Mouse (Mus musculus) WW6 (cell line): ENCODE measurements around the gene Cdk2ap2.
"Not testable (repeated sequence)": the region's sequence is repeated elsewhere in the genome, so short reads cannot be mapped to it uniquely, and the experiment has no call there.

ENCODE experiments used
- DNase-seq: peaks from one replicate; pipeline ENCODE4 v3.0.0-alpha.2; 2013; ENCODE audit warnings: low read depth, low spot score

The Cdk2ap2 gene

GRCm38 (mm10) chr19:4066877-4067276 lies 30.1 kb upstream of the Cdk2ap2 start:
- DNase-seq, result no peak

GRCm38 (mm10) chr19:4068242-4068641 lies 28.7 kb upstream of the Cdk2ap2 start:
- not testable (repeated sequence) for DNase-seq

DNA sequence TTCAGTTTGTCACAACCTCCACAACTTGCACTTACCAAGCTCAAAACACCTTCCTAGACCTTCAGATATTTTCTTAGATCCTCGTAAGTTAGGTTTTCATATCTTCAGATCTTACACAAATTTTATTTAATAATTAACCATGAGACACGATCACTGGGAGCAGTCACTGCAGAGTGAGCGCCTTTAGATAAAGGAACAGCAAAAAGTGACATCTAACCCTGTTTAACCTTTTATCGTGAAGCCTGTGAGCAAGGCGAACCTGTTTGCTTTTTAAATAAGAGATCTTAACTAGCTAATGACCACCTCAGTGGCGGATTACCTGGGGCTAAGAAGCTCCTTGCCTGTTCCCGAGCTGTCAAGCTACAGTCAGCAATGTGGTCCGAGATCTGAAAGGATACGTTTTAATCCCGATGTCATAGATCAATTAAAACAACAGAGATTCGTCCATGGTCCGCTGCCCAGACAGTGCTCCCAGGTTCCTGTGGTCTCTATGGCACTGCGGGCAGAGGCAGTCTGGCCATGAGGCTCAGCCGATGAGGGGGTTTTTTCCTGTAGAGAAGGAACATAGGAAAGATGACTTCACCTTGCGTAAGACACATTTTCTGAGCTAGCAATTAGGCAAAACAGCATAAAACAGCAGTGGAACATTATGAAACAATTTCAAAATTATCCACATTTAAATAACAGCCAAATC lies 28.1 kb upstream of the Cdk2ap2 start:
- DNase-seq, result no peak

DNA sequence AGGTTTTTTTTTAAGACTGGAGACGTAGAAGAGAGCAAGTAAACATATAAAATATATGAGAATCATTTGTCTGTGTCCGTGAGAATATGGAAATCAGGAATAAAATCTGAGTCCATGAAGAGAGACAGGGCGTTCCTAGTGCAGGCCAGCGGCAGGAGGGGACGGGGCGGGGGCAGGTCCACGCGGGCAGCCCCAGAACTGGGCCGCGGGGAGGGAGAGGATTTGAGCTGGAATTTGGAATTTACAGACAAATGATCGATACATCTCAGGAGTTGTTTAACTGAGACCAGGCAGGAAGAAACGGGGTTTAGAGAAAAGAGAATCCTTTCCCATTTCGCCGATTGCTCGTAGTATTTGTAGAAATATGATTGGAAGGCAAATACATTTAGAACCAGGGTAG lies 26.7 kb upstream of the Cdk2ap2 start:
- DNase-seq, result no peak

DNA sequence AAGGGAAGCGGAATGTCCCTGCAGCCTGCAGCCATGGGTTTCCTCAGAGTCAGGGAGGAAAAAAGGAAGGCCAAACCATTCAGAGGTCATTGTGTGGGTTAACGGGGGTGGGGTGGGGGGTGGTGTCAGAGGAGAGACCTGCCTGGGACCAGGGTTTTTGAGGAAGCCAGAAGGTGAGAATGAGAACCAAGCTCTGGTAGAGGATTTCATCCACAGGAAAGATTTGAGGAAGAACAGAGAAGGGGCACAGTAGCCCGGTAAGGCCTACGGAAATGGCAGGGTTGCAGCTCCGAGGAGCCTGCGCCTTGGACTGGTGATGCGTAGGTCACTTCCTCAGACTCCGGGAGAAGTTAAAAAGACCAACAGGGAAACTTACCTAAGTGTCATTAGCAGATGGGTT lies 26.2 kb upstream of the Cdk2ap2 start:
- no peak for DNase-seq

GRCm38 (mm10) chr19:4071406-4071805 lies 25.6 kb upstream of the Cdk2ap2 start:
- no peak for DNase-seq

- no peak for DNase-seq
Measured at GRCm38 (mm10) chr19:4072706-4073424, 24.1 kb upstream of the Cdk2ap2 start.

- no peak for DNase-seq
Measured at GRCm38 (mm10) chr19:4075531-4075930, 21.5 kb upstream of the Cdk2ap2 start.

DNA sequence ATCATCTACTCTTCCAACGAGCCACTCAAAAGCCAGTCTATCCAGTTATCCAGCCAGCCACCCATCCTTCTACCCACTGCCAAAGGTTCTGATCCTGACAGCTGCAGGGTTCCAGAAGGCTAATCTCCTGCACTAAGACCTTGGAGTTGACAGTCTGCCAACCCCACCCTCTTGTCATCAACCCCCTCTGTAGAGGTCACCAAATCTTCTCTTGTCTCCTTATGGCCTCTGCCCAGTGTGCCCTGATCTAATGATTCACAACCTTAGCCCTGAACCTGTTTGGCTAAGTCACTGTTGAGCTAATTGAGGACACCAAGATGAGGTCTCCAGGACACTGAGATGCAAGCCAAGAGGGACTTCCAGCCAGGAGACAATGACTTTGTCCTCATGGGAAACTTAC lies 17.4 kb upstream of the Cdk2ap2 start:
- no peak for DNase-seq

GRCm38 (mm10) chr19:4080511-4081009 lies 16.4 kb upstream of the Cdk2ap2 start:
- DNase-seq, result no peak

GRCm38 (mm10) chr19:4081394-4081793 lies 15.6 kb upstream of the Cdk2ap2 start, which contains the start of gene Cabp2:
TSS of gene Cabp2 (plus strand) at chr19:4081578.
- no peak for DNase-seq

DNA sequence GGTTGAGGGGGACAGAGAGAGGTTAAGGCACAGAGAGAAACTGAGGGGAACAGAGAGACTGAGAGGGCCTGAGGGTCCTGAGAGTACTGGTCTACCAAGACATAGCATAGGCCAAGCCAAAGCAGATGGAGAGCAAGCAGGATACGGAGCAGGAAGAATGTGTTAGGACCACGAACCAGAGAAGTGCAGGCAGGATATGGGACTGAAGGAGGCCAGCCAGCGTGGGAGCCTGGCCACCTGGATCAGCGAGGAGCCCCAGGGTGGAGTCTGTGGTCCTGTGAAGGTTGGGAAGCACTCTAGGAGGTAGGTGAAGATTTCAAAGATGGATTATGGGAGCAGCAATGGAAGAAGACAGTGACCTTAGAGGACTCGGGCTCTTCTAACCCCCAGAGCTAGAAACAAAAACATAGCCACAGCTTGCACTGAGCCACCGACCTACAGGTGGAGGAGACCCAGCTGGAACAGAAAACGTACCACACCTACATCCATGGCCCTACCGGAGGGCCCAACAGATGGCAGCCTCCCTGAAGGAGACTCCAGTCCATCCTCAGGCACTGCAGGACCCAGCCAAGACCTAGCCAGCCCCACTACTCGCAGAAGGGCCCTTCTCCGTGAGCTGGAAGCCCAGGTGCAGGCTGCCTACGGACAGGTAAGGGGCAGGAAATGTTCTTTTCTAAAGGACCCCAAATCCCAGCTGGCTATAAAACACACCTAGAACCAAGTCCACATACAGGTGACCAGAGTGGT lies 14.6 kb upstream of the Cdk2ap2 start:
- DNase-seq, result no peak

DNA sequence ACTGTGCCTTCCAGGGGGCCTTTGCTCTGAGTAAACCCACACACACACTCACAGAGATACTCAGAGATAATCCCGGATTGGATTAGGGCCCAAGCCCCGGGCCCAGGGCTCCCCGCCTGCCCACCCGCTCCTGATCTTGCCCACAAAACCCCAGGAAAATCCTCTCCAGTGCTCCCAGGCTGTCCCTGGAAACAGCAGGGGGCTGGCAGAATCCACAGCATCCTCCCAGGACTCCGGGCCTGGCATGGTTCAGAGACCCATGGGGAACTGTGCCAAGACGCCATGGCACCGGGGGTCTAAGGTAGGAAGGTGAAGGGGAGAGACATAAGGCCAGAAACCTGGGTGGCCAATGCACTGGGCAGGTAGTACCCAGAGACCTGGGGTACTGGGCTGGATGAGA lies 13.7 kb upstream of the Cdk2ap2 start:
- DNase-seq, result no peak

GRCm38 (mm10) chr19:4083826-4084225 lies 13.2 kb upstream of the Cdk2ap2 start:
- no peak for DNase-seq

GRCm38 (mm10) chr19:4084984-4085383 lies 12.0 kb upstream of the Cdk2ap2 start:
- DNase-seq, result no peak

- DNase-seq, result no peak
Measured at GRCm38 (mm10) chr19:4086156-4086555, 10.8 kb upstream of the Cdk2ap2 start.

GRCm38 (mm10) chr19:4087090-4087489 lies 9.9 kb upstream of the Cdk2ap2 start:
- DNase-seq, result no peak

DNA sequence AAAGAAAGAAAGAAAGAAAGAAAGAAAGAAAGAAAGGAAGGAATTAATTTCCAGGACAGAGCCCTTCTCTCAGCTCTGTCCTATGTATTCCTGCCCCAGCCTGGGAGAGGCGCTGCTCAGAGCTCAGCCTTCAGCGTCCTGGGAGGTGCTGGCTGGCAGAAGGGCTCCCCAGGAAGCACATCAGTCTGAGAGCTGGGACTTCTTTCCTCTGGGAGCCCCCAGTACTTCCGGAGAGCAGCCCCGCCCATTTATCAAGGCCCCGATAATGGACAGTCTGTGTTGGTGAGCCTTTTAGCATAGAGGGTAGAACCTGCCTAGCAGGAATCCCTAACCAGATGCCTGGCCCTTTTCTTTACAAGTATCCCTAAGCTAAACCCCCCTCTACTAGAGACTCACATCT lies 8.8 kb upstream of the Cdk2ap2 start:
- DNase-seq, result no peak

DNA sequence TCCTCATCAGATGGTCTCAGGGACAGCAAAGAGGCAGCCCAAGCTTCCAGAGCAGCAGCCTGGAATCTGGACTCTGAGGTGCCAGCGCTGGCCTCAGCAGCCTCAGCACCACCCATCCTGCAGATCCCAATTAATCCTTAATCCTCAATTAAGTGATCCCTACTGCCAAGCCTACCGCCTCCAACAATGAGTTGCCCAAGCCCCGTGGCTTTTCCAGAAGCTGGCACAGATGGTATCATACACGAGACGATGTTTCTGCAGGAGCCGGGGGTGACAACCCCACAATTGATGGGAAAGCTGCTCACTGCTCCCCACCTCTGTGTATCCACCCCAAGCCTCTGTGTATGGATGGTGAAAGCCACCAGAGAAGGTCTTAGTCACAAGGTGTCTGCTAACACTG lies 7.9 kb upstream of the Cdk2ap2 start:
- DNase-seq, result no peak

- no peak for DNase-seq
Measured at GRCm38 (mm10) chr19:4090446-4090845, 6.5 kb upstream of the Cdk2ap2 start.

GRCm38 (mm10) chr19:4091383-4091782 lies 5.6 kb upstream of the Cdk2ap2 start:
- no peak for DNase-seq

DNA sequence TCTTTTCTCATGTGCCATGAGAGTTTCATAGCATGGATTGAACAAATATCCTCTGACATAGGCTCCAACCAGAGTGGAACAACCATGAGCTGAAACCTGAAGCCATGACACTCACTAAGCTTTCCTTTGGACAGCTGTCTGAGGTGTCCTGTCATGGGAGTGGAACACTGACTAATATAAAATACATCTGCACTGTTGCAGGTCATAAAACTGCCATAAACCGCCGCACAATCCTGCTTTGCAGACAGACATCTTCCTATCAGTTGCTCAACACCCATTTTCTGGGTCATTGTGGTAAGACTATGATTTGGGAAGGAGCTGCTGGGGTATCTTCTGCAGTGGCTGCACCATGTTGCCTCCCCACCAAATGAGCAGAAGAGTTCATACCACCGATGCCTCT lies 4.2 kb upstream of the Cdk2ap2 start:
- DNase-seq, result no peak
